Mouse (Mus musculus): ENCODE results near the gene Styk1.

- TF ChIP-seq MAFK (IDR thresholded peaks at IDR 0.05; ENCODE audit: insufficient read depth, low read depth, low read length) = no peak
- TF ChIP-seq CHD2 (IDR thresholded peaks at IDR 0.05; ENCODE audit: low read depth, low read length) = no peak
- no peak for TF ChIP-seq ZNF384 (IDR thresholded peaks at IDR 0.05; ENCODE audit: low read depth, low read length)
Observed at GRCm38 (mm10) chr6:131339309-131339708, 14.1 kb downstream of the Styk1 start.
